Mouse (Mus musculus) regulatory T cell (primary cell): Measurements from ENCODE around the gene Mypop.

Experiments
- in situ Hi-C: fragments of 300-600 bp; cut with MboI, MseI; formaldehyde crosslinking; loops from one replicate; pipeline ENCODE4 v1.15.1; 2025; ENCODE audit warnings: high pct_unique_total_duplicates

The Mypop gene

GRCm38 (mm10) chr7:19017909-19018308 is 26.9 kb downstream of the Mypop start:
- in situ Hi-C loops: loop anchor here (10.0 kb wide), 1 partner anchor 693 kb away; no protein-coding TSS in a partner anchor

GRCm38 (mm10) chr7:19021048-19021447 is 30.0 kb downstream of the Mypop start:
- in situ Hi-C loops: no loop called here

- in situ Hi-C loops: no loop called here
These were observed 31.3 kb downstream of the Mypop start for GRCm38 (mm10) chr7:19022189-19022958.

GRCm38 (mm10) chr7:19023357-19023814 is 32.3 kb downstream of the Mypop start, which contains the start of gene Foxa3:
TSS of gene Foxa3 (minus strand) at chr7:19023538.
- in situ Hi-C loops: no loop called here

- in situ Hi-C loops: no loop called here
These were observed 33.1 kb downstream of the Mypop start, which contains the start of gene Sympk for GRCm38 (mm10) chr7:19024096-19024506. TSS of gene Sympk (plus strand) at chr7:19024377.

- in situ Hi-C loops: no loop called here
These were observed 33.7 kb downstream of the Mypop start for GRCm38 (mm10) chr7:19024581-19025255.

- in situ Hi-C loops: no loop called here
These were observed 37.0 kb downstream of the Mypop start for GRCm38 (mm10) chr7:19028067-19028466.

GRCm38 (mm10) chr7:19029084-19029653 is 38.1 kb downstream of the Mypop start:
- in situ Hi-C loops: no loop called here

GRCm38 (mm10) chr7:19031641-19032040 is 40.6 kb downstream of the Mypop start:
- in situ Hi-C loops: no loop called here

- in situ Hi-C loops: no loop called here
These were observed 53.6 kb downstream of the Mypop start for GRCm38 (mm10) chr7:19044616-19045015.

GRCm38 (mm10) chr7:19046286-19047069 is 55.4 kb downstream of the Mypop start:
- in situ Hi-C loops: no loop called here

- in situ Hi-C loops: no loop called here
These were observed 57.0 kb downstream of the Mypop start for GRCm38 (mm10) chr7:19048006-19048527.

- in situ Hi-C loops: no loop called here
These were observed 58.2 kb downstream of the Mypop start for GRCm38 (mm10) chr7:19049252-19049651.

- in situ Hi-C loops: no loop called here
These were observed 59.1 kb downstream of the Mypop start for GRCm38 (mm10) chr7:19050172-19050571.

- in situ Hi-C loops: no loop called here
These were observed 60.1 kb downstream of the Mypop start for GRCm38 (mm10) chr7:19051161-19051560.
